Mouse (Mus musculus) liver, adult 2 months (tissue): ENCODE measurements around the gene Axl.

Experiments used
- CTCF ChIP-seq: fragments of 200-500 bp; IDR thresholded peaks from 2 replicates; pipeline ENCODE4 v1.5.1; 2011; ENCODE audit warnings: low read depth, low read length, control low read depth
- POLR2A ChIP-seq: fragments of 200-500 bp; IDR thresholded peaks from 2 replicates; pipeline ENCODE4 v1.6.1; 2011; ENCODE audit warnings: low read length, control low read depth; ENCODE audit not compliant: insufficient read depth; ENCODE audit errors: extremely low read depth

DNA sequence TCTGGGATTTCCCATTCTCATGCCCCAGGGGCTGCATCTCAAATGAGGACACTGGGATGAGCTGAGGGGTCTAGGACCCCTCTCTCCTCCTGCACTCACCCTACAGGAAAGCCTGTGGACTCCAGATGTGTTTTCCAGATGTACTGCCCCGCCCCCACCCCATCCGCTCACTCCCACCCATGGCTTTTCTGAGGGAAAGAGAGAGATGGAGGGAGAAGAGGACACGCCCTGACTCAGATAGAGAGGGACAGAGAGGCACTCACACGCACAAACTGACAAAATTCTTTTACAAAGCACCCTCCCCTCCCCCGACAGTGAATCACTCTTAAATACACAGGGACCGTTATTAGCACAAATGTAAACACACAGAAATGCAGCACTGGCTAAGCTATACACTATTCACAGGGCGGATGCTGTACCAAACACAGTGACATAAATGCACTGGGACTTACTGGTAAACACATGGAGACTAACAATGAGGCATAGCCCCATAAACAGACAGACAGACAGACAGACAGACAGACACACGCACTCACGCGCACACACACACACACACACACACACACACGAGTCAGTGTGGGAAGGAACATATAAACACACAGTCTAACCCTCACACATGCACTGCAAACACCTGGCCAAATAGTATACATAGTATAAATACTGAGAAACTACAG lies 6.4 kb downstream of the Axl start:
- TF ChIP-seq CTCF (no peak), POLR2A (no peak)
